Mouse (Mus musculus): Measurements from ENCODE around the gene Dusp28. TPM values are rescaled to one million over a fixed set of nuclear protein-coding genes. Genes with fewer than 3 reads are reported as not detected.
A peak's percentile ranks its signal among the peaks of the same experiment; 100 is the strongest.
"Not testable (repeated sequence)": the region's sequence is repeated elsewhere in the genome, so short reads cannot be mapped to it uniquely, and the experiment has no call there.

Dusp28 gene
- polyA plus RNA-seq, 1 experiment, result 3.0 TPM

GRCm38 (mm10) chr1:92953641-92954040 lies 46.9 kb downstream of the Dusp28 start:
- Histone ChIP-seq H3K4me1 (ENCODE audit: control insufficient read depth, insufficient read depth, low read length) (no peaks in the 10 kb centered on the region), H3K27ac (ENCODE audit: insufficient read depth, low read length) (no peak overlapping the region), H3K4me3 (ENCODE audit: insufficient read depth, low read length) (no peak overlapping the region)
- TF ChIP-seq CTCF (IDR thresholded peaks at IDR 0.05; ENCODE audit: borderline replicate concordance, insufficient read depth, low read length), result no peak
- TF ChIP-seq POLR2A (IDR thresholded peaks at IDR 0.05; ENCODE audit: low read depth, low read length), result no peak

DNA sequence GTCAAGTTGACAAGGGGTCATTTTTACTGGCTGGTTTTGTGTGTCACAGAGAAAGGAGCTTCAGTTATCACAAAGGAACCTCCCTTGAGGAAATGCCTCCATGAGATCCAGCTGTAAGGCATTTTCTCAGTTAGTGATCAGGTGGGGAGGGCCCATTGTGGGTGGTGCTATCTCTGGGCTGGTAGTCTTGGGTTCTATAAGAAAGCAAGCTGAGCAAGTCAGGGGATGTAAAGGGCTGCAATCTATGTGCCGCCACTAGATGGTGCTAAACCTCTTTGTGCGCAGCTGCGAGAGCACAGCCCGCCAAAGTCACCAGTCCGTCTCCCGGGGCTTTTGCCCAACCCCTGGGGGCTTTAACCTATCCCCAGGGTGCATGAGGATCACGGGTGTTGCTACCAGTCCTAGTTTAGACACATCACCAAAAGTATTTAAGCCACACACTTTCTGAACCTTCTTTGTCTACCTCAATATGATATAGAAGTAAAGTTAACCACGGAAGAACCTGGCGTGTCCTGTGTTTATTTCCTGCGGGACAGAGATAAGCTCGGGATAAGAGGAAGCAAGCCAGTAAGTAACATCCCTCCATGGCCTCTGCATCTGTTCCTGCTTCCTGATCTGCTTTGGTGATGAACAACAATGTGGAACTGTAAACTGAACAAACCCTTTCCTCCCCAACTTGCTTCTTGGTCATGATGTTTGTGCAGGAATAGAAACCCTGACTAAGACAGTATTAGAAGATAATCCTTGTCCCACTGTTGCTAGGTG lies 50.0 kb downstream of the Dusp28 start:
- H3K4me3 ChIP-seq (ENCODE audit: insufficient read depth, low read length), result peak overlapping the region; percentile 27; the same call in 1 of the 2 replicates
- H3K4me1 ChIP-seq (ENCODE audit: control insufficient read depth, insufficient read depth, low read length); H3K27ac ChIP-seq (ENCODE audit: insufficient read depth, low read length): not testable (repeated sequence)

Other genes starting within 250 kb of the Dusp28 start
- 105 and 112 TPM in 2 replicates for gene Gpc1, start 75.3 kb upstream of the Dusp28 start, polyA plus RNA-seq (2011; ENCODE audit: insufficient read length, low read depth, missing spikeins)
- 0.25 and 0.45 TPM in 2 replicates for gene Ankmy1, start 4.1 kb upstream of the Dusp28 start, polyA plus RNA-seq (2011; ENCODE audit: insufficient read length, low read depth, missing spikeins)
- gene Rnpepl1, start 3.8 kb downstream of the Dusp28 start, polyA plus RNA-seq (2011; ENCODE audit: insufficient read length, low read depth, missing spikeins), result 30.9 and 33.3 TPM in 2 replicates
- gene Capn10, start 27.4 kb downstream of the Dusp28 start, polyA plus RNA-seq (2011; ENCODE audit: insufficient read length, low read depth, missing spikeins), result 9.4 and 11.1 TPM in 2 replicates
- gene Gpr35, start 43.9 kb downstream of the Dusp28 start, polyA plus RNA-seq (2011; ENCODE audit: insufficient read length, low read depth, missing spikeins), result 0.21 and 0.58 TPM in 2 replicates
- gene Aqp12, start 99.4 kb downstream of the Dusp28 start, polyA plus RNA-seq (2011; ENCODE audit: insufficient read length, low read depth, missing spikeins), result not detected in 2 replicates
- 29.3 and 42.6 TPM in 2 replicates for gene Kif1a, start 195.0 kb downstream of the Dusp28 start, polyA plus RNA-seq (2011; ENCODE audit: insufficient read length, low read depth, missing spikeins)
- gene Agxt, start 228.3 kb downstream of the Dusp28 start, polyA plus RNA-seq (2011; ENCODE audit: insufficient read length, low read depth, missing spikeins), result not detected in 2 replicates